Mouse (Mus musculus) MN1 (cell line): ENCODE data around the gene Cpeb2.

ENCODE experiments used
- DNase-seq: peaks from one replicate; pipeline ENCODE4 v3.0.0-alpha.2; 2016; ENCODE audit warnings: low spot score

Cpeb2 gene

DNA sequence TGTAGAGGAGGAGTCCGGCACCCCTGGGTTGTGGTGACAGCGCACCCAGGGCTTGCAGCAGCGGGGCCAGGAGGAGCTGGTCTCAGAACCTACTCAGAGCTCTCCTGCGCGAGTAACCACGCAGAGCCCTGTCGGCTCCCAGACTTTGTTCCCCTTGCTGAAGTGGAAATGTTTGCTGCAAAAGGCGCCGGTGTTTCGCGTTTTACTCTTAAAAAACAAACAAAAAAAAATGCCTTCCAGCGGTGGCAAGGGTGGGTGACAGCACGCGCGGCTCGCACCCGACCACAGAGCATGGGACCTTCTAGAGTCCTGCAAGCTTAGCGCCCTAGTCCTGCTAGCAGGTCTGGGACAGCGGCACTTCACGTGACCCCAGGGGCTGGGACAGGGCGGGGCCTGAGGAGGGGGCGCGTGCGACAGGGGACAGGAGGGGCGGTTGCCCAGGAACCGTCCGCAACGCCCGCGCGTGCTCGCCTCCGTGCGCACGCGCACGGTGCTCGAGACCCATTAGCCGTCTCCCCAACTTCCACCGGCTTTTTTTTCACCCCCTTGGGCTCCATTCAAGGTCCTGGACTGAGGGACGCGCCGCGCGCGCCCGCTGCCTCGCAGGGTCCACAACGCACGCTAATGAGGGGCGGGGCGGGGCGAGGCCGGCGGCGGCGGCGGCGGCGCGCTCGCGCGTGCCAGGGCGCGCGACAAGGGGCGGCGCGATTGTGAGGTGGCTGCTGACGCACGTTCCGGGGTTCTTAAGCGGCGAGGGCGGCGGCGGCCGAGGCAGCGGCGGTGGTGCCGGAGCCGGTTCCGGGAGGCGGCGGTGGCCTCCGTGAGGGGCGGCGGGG, at the start of gene Cpeb2:
Cpeb2 (plus strand) TSS at position 691 of the 836 bp plus-strand sequence.
- DNase-seq, result peak; percentile 93

DNA sequence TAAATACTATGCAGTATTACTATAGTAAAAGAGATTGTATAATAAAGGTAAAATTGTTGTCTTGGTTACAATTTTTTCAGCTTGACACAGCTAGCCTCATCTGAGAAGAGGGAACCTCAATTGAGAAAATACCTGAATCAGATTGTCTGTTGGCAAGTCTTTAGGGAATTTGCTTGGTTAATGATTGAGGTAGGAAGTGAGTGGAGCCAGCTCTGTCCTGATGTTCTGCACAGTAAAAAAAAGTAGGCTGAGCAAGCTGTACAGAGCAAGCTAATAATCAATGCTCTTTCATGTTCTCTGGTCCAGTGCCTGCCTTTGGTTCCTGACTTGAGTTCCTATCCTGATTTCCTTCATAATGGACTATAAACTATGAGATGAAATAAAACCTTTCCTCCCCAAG, 49.4 kb upstream of the Cpeb2 start:
- no peak for DNase-seq

DNA sequence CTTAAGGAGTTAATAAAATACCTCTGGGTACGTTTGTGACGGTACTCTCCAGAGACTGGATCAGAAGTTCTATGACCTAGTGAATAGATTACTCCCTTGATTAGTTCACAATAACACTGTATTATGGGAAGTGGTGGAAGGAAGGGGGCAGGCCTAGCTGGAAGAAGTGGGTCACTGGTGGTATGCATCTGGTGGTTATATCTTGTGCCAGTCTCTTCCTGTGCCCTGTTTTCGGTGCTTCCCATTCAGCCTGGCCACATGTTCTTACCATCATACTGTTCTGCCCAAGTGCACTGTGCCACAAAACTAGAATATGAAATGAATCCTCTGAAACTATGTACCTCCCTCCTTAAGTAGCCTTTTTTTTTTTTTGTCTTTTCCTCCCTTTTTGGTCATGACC, 48.1 kb upstream of the Cpeb2 start:
- no peak for DNase-seq

DNA sequence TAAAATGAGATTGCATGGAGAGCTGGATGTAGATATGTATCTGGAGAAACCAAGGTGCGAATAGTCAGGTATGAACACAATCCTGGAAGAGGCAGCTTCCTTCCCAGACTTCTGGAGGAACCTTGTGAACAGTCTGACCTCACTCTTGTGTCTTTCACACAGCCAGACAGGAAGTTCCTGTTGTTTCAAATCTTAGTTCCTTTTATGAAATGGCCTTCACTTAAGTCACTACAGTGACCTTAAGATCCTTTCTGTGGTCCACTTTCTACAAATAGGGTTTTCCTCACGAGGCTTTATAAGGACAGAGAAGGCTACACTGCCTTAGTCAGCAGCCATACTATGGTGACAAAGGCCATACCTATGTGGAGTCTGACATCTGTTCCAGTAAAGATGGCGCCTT, 47.5 kb upstream of the Cpeb2 start:
- DNase-seq, result no peak

DNA sequence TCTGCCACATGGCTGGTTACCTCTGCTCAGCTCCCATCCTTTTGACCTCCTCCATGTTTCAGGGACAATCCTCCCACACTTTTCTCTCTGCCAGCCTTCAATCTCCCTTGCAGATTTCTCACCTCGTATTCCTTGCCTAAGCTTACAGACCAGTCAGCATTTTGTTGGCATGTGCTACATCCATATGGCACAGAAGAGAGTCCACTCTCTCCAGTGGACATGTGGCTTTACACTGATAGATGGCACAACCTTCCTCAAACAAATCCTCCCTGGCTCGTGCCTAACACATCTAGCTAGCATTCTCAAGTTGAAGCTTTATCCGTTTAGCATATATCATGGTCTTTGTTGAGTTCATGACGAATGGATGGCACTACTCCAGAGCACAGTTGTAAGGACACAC, 32.3 kb upstream of the Cpeb2 start:
- no peak for DNase-seq

DNA sequence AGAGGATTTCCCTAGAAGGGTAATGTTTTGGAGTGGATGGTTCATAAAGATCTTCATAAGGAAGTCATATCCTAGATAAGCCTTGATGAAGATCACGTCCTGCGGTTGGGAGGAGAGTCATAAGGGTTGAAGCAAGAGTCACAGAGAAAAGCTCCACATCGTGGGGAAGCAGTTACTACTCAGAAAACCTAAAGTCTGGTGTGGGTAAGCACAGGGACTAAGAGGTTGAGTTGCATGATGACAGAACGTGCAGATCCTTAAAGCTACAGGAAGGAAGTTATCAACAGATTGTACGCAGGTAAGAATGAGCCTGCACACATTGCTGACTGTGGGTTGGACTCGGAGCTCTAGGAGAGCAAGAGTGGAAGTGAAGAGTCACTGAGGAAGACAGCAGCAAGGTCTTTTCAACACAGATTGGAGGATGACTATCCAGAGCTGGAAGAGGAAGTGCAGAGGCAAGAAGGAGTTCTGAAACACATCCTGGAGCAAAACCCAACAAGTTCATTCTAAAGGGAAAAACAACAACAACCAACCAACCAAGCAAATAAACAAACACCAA, 26.4 kb upstream of the Cpeb2 start:
- DNase-seq, result no peak

DNA sequence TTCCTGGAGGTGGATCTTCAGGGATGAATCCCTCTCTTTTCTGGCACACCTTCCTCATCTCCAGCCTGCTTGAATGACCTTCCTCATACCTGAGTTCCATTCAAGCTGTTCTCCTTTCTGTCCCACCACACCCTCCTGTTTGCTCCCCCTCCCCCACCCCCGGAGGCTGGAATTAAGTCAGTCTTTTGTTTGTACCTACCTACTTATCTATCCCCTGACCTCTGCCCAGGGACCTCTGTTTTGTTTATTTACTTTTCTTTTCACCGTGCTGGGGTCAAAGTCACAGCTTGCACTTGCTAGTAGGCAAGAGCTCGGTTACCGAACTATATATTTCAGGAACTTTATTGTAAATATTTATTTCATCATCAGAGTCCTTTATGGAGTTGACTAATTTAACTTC, 15.5 kb upstream of the Cpeb2 start:
- DNase-seq, result no peak

DNA sequence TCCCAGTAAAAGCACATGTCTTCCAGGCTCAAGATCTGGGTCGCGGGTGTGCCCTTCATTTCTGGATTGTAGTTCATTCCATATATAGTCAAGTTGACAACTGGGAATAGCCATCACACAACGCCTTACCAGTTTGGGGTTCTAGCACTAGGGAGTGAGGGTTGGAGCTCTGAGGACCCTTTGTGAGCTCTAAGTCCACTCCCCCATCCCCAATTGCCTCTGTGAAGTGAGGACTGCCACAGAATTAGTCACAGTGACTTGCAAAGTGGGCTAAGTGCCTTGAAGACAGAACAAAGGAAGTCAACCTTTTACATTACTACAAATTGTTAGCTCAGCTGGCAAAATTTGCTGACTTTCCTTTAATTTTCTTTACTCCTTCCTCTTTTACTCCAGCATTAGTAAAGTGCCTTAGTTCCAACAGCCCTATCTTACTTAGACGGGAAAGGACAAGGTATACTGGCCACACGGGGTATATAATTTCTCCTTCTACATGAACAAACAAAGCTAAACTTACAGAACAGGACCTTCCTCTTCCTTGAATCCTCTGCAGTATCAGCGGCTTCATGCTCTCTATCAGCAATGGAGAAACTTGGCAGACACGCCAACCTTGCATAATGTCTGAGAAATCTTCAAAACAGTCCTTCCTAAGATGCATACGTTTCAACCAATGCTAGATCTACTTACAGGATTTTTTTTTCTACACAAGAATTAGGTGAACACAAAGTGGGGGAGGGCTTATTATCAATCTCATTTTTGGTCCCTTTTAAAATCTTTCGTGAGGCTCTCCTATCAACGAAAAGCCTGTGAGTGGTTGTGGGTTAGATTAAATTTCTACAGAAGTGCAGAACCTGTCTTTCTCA, 14.8 kb upstream of the Cpeb2 start:
- DNase-seq, result no peak

DNA sequence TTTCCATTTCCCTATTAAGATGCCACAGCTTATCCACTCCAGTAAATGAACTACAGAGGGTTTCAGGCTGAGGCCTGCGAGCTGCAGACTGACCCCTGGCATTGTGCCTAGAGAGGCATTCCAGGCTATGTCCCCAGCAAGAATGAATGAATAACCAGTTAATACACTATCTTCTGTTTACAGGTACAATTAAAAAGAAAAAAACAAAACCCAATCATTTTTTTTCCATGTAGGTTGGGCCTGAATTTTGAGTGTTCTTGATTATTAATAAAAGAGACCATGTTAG, 14.2 kb upstream of the Cpeb2 start:
- DNase-seq, result peak; percentile 25

DNA sequence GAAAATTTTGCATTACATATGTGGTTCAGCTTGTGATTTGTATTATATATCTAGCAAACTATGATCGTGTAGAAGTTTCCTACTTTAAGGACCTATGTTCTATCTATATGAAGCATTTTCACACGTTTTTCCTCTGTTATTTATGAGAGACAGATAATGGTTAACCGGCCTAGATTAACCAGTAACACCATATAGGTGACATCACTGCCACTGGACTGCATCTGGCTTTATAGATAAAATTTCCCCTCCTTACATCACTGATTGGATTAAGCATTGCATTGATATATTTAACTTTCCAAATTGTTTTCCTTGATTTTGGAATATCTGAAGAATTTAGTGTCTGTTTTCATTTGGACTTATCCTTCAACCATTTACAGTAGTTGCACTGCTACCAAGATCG, 9.6 kb upstream of the Cpeb2 start:
- DNase-seq, result no peak

DNA sequence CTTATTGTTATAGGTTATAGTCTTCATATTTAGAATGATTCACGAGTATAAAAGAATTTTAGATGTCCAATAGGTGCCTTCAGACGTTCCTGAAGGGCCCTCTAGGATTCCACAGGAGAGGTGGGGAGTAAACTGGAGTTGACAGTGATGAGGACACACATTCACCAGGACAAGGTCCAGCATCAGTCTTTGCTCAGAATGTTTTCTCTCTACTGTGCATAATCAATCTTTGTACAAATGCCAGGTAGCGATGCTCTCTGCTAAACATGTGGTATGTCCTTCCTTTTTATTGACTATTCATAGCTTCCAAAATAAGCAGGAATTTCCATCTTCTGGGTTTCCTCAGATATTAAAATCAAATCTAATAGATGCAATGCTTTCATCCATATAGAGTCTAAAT, 8.7 kb upstream of the Cpeb2 start:
- DNase-seq, result no peak

DNA sequence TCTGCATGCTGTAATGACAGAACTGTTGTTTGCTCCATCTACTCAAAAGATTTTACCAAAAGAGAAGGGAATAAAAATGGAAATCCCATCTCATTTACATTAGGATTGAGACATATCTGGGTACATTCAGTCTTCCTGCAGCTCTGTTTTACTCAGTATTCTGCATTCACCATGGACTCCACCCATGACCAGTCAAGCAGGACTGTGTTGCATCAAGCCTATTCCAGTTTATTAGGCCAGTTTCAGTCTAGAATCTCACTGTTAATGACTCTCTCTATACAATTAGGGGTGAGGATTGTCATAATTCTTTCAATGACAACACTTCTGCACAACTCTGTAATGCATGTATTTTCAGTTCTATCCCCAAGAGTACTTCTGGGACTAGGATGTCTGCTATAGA, 6.8 kb upstream of the Cpeb2 start:
- DNase-seq, result no peak

DNA sequence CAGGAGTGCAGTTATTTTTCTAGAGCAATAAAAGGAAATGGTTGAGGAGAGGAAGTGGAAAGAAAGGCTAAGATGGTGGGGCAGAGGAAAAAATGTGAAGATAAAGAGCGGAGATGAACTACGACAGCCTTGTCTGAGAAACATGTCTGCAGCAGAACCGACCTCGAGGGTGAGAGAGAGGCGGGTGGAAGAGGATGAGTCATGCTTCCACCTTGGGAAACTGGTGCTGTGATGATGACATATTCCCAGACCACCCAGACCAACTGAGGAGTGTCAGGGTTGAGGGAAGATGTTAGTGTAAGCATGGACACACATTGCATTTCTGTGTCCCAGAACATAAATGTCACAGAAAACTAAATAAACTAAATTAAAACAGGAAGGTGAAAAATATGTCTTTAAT, 5.4 kb upstream of the Cpeb2 start:
- no peak for DNase-seq

DNA sequence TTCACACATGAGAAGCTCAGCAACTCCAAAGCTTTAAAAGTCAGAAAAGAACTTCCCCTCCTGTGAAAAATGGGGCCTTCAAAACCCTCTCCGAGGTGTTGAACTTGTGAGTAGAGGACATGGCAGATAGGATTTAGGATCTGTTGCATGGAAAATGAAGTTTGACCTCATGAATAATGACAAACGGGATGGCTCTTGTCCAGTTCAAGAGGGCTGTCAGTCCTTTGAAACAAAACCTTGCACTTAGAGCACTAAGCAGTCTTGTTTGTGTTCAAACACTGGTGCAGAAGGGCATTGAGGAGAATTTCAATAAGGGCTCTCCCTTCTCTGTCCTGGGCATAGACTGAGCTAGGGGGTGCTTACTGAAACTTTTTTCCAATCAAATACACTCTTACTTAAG, 1.9 kb upstream of the Cpeb2 start:
- DNase-seq, result no peak

DNA sequence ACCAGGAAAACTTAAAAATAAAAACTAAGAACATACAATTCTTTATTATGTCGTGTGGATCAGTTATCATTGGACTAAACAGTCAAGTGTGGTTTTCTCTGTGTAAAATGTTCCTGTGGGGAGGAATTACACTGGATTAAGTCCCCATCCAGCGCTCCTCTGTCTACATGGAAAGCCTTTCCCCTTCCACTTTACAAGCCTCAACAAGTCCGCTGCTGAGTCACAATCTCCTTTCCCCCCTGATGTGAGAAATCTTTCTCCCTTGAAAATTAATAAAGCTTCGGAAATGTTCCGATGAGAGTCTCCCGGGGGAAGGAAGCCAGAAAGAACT, 856 bp upstream of the Cpeb2 start:
- no peak for DNase-seq

DNA sequence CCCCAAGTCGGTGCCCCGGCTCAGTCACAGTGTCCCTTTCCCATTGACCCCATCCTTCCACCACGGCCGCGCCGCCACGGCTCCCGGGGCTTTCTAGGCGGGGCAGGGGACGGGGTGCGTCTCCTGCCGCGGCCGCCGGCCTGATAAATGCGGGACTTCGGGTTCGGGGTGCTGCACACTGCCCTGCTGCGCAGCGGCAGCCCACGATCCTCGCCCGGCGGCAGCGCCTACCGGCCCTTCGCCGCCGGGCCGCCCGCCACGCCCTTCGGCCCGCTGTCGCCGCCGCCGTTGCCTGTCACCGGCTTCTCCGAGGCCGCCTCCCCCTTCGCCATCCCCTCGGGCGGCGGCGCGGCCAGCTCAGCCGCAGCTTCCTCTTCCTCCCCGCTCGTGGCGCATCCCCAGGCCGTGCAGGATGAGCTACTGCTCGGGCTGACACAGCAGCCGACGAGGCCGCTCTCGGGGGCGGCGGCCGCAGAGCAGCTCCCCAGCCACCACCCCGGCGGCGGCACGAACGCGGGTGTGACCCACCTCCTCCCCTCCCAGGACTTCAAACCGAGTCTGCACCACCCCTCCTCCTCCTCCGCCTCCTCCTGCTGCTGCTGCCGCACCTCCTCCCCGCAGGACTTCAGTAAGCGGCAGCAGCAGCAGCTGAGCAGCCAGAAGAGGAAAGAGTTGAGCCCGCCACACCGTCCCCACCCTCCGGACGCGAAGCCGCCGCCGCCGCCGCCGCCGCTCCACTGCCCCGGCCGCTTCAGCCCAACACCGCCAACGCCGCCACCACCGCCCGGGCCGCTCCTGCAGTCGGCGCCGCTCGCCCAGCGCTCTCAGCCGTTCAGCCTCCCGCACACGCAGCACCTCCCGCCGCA, 579 bp downstream of the Cpeb2 start:
- peak; percentile 76 for DNase-seq

DNA sequence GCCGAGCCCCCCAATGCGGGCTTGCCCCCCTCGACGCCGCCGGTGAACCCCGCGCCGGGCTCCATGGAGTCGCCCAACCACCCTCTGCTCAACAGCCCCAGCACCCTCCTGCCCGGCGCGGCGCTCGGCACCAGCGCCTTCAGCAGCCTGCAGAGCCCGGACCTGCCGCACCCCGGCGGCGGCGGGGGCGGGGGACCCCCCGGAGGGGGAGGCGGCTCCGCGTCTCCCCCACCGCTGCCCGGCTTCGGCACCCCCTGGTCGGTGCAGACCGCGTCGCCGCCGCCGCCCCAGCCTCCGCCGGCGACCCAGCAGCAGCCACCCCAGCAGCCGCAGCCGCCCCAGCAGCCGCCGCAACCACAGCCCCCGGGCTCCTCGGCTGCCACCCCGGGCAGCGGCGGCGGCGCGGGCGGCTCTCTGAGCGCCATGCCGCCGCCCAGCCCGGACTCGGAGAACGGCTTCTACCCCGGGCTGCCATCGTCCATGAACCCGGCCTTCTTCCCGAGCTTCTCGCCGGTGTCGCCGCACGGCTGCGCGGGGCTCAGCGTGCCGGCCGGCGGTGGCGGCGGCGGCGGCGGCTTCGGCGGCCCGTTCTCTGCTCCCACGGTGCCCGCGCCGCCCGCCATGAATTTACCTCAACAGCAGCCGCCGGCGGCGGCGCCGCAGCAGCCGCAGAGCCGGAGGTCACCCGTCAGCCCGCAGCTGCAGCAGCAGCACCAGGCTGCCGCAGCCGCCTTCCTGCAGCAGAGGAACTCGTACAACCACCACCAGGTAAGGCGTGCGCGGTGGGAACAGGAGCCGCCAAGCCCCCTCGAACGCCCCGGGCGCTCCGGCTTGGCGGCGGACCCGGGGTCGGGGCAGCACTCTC, 1.6 kb downstream of the Cpeb2 start:
- peak; percentile 39 for DNase-seq

DNA sequence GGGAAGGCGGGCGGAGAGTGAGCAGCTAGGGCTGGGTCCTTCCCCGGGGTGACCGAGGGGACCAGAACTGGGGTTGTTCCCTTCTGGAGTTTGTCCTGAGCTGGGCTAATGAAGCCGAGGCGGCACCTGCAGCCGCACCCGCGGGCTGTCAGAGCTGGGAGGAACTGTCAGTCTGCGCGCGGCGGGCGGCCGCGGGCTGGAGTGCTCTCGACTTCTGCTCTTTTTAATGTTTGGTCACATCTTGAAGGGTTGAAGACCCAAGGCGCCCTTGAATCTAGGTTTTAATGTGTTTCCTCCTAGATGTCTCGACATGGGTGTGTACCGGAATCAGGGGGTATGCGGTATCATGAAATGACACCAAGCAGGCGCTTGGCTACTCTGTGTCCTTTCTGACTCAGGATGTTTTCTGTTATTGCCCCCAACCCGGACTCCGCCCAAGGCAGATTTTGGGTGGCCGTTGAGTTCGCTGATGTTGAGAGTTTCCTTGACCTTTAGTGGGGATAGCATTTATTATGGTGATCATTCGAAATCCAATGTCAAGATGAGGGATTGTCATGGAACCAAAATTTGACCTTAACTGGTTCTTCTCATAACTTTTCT, 2.3 kb downstream of the Cpeb2 start:
- DNase-seq, result peak; percentile 33

DNA sequence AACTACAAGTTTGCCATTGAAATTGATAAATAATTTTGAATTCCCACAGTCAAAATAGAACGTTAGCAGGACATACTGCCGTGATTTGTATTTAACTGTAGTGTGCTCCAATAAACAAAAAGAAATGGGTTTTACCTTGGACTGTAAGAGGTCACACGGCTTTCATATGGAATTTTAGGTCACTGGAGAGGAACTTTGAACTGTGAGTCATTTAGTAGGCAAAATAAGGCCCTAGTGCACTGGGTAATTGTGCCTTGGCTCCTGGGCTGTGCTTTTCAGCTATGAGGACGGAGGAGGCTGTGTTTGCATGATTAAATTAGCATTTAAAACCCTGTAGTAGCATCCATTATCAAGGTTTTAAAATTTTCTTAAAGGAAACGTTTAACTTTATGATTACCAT, 3.0 kb downstream of the Cpeb2 start:
- no peak for DNase-seq

DNA sequence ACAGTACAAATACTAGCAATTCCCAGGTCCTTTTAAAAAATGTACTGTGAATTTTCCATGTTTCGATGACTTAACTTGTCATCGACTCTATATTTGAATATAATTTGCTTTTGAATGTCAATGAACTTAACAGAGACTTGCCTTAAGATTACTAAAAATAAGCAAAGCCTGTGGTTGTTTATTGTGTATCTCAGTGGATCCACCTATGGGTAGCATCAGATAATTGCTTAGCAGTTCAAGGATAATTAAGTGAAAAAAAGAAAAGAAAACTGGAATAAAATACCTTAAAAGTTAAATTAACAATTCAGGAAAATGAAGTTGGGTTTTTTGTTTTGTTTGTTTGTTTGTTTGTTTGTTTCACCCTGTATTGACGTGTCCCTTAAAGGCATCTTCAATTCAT, 3.5 kb downstream of the Cpeb2 start:
- DNase-seq, result peak; percentile 57

DNA sequence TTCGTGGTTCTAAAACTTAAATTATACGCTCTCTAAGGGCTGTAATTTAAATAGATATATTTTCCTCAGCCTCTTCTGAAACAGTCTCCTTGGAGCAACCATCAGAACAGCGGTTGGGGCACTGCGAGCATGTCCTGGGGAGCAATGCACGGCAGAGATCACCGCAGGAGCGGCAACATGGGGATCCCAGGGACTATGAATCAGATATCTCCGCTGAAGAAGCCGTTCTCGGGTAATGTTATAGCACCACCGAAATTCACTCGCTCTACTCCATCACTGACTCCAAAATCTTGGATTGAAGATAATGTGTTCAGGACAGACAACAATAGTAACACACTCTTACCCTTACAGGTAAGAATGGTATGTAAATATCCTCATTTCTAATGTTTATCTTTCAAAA, 4.3 kb downstream of the Cpeb2 start:
- no peak for DNase-seq
